Mouse (Mus musculus): ENCODE data around the gene Gm20388. TPM values are rescaled to one million over a fixed set of nuclear protein-coding genes. Genes with fewer than 3 reads are reported as not detected.

Gm20388 gene
- polyA plus RNA-seq, 1 experiment from 2014 or later: not detected

DNA sequence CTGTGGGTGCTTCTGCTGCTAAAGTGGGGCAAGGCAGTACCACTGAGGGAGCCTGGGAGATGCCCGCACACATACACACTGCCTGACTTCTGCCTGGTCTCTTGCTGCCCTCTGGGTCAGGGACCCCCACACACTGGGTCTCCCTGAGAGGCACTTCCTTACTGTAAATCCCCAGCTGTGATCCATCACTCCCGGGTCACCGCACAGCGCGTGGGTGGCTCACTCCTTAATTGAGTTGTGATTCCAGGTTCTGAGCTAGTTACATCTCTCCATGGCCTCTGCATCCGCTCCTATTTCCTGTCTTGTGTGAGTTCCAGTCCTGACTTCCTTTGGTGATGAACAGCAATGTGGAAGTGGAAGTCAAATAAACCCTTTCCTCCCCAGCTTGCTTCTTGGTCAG is 3420.1 kb downstream of the Gm20388 start:
- H3K27me3 ChIP-seq (replicated peaks; ENCODE audit: control insufficient read depth, insufficient read depth, low read length): peaks cover 5% of the 10 kb centered on the region; the same call in 1 of the 2 replicates
- no peaks in the 10 kb centered on the region for H3K4me1 ChIP-seq (replicated peaks; ENCODE audit: control insufficient read depth, insufficient read depth, low read length)
- WGBS: 76% methylated on average over 6 of the region's 6 CpGs
- H3K4me3 ChIP-seq (ENCODE audit: low read depth, low read length): no peak overlapping the region
- ATAC-seq: no peak
- H3K36me3 ChIP-seq (ENCODE audit: control insufficient read depth, insufficient read depth): no peaks in the 10 kb centered on the region
- no peak overlapping the region for H3K9ac ChIP-seq (ENCODE audit: low read depth, low read length)
- no peaks in the 10 kb centered on the region for H3K9me3 ChIP-seq (ENCODE audit: control insufficient read depth)
- H3K4me2 ChIP-seq (replicated peaks; ENCODE audit: low read depth): no peak overlapping the region
- H3K27ac ChIP-seq (ENCODE audit: low read depth, low read length): no peak overlapping the region
- no peak for TF ChIP-seq CTCF (IDR thresholded peaks at IDR 0.05; ENCODE audit: low read depth)

DNA sequence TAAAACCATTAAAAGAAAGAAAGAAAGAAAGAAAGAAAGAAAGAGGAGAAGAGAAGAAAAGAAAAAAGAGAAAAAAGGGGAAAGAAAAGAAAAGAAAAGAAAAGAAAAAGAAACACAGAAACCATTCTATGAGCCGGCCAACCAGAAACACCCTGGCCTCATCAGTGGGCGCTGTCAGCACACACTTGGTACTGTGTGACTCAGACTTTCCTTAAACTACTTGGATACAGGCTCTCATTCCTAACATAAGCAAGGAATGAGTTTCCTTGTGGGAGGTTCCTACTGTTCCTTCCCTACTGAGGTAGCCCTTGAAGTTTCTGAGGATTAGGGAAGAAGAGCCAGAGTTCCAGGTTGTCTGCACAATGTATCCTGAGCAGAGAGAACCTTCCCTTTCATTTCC is 3420.7 kb downstream of the Gm20388 start:
- H3K4me2 ChIP-seq (replicated peaks; ENCODE audit: low read depth): no peak overlapping the region
- no peak for TF ChIP-seq CTCF (IDR thresholded peaks at IDR 0.05; ENCODE audit: low read depth)
- ATAC-seq: no peak
- peaks cover 5% of the 10 kb centered on the region; the same call in 1 of the 2 replicates for H3K27me3 ChIP-seq (replicated peaks; ENCODE audit: control insufficient read depth, insufficient read depth, low read length)
- no peak overlapping the region for H3K9ac ChIP-seq (ENCODE audit: low read depth, low read length)
- H3K9me3 ChIP-seq (ENCODE audit: control insufficient read depth): no peaks in the 10 kb centered on the region
- no peak overlapping the region for H3K4me3 ChIP-seq (ENCODE audit: low read depth, low read length)
- no peaks in the 10 kb centered on the region for H3K36me3 ChIP-seq (ENCODE audit: control insufficient read depth, insufficient read depth)
- 58% methylated on average over 2 of the region's 2 CpGs for WGBS
- H3K27ac ChIP-seq (ENCODE audit: low read depth, low read length): no peak overlapping the region
- H3K4me1 ChIP-seq (replicated peaks; ENCODE audit: control insufficient read depth, insufficient read depth, low read length): no peaks in the 10 kb centered on the region

- Histone ChIP-seq H3K4me3 (ENCODE audit: low read depth, low read length) (peak overlapping the region; percentile 52; the same call in 1 of the 2 replicates), H3K27me3 (replicated peaks; ENCODE audit: control insufficient read depth, insufficient read depth, low read length) (peaks cover 5% of the 10 kb centered on the region; the same call in 1 of the 2 replicates), H3K9me3 (ENCODE audit: control insufficient read depth) (no peaks in the 10 kb centered on the region), H3K36me3 (ENCODE audit: control insufficient read depth, insufficient read depth) (no peaks in the 10 kb centered on the region), H3K4me2 (replicated peaks; ENCODE audit: low read depth) (peak overlapping the region; percentile 86), H3K9ac (ENCODE audit: low read depth, low read length) (no peak overlapping the region), H3K27ac (ENCODE audit: low read depth, low read length) (no peak overlapping the region), H3K4me1 (replicated peaks; ENCODE audit: control insufficient read depth, insufficient read depth, low read length) (no peaks in the 10 kb centered on the region)
- no peak for TF ChIP-seq CTCF (IDR thresholded peaks at IDR 0.05; ENCODE audit: low read depth)
- 21% methylated on average over 8 of the region's 8 CpGs for WGBS
- ATAC-seq: no peak
Observed at GRCm38 (mm10) chr8:123331810-123332209, 3421.2 kb downstream of the Gm20388 start.

DNA sequence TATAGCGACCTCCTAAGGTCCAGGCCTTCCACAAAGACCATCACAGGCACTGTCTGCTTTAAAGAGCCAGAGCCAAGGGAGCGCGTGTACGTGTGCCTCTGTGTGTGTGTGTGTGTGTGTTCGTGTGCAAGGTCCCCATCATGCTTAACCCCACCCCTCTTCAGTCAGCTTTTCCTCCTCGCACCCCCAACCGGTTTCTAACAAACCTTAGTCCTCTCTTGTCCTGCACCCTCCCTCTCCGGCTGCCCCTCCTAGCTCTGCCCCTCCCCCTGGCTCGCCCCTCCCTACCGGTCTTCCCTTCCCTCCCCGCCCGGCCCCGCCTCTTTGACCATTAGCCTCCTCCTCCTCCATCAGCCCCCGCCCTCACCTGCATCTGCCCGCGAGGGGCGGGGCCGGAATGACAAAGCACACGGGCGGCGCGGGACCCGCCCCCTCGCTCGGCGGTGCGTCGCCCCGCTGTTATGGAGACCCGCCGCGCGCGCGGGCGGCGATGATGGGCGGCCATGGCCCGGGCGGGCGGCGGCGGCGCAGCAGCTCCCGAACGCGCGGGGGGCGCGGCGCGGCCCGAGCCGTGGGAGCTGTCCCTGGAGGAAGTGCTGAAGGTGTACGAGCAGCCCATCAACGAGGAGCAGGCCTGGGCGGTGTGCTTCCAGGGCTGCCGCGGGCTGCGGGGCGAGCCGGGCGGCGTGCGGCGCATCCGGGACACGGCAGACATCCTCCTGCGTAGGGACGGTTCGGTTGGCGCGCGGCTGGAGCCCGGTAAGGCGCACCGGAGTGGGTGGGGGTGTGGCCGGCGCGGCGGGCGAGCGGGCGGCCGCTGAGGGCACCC is 3421.8 kb downstream of the Gm20388 start, which contains the start of gene Spire2:
TSS of gene Spire2 (plus strand) at position 452 of the 829 bp plus-strand sequence.
- ATAC-seq: peak; percentile 76
- under 1% methylated on average over 57 of the region's 85 CpGs for WGBS
- Histone ChIP-seq H3K4me2 (replicated peaks; ENCODE audit: low read depth) (peak within 1 kb of the TSS; percentile 86), H3K4me1 (replicated peaks; ENCODE audit: control insufficient read depth, insufficient read depth, low read length) (no peaks in the 10 kb centered on the region), H3K9ac (ENCODE audit: low read depth, low read length) (0 out of 2 replicates have a peak within 1 kb of the TSS, but pooled peaks have one; percentile 7), H3K36me3 (ENCODE audit: control insufficient read depth, insufficient read depth) (no peaks in the 10 kb centered on the region), H3K27ac (ENCODE audit: low read depth, low read length) (no peak within 1 kb of the TSS), H3K27me3 (replicated peaks; ENCODE audit: control insufficient read depth, insufficient read depth, low read length) (peaks cover 5% of the 10 kb centered on the region; the same call in 1 of the 2 replicates), H3K9me3 (ENCODE audit: control insufficient read depth) (no peaks in the 10 kb centered on the region), H3K4me3 (ENCODE audit: low read depth, low read length) (peak within 1 kb of the TSS; percentile 52)
- TF ChIP-seq CTCF (IDR thresholded peaks at IDR 0.05; ENCODE audit: low read depth): no peak

DNA sequence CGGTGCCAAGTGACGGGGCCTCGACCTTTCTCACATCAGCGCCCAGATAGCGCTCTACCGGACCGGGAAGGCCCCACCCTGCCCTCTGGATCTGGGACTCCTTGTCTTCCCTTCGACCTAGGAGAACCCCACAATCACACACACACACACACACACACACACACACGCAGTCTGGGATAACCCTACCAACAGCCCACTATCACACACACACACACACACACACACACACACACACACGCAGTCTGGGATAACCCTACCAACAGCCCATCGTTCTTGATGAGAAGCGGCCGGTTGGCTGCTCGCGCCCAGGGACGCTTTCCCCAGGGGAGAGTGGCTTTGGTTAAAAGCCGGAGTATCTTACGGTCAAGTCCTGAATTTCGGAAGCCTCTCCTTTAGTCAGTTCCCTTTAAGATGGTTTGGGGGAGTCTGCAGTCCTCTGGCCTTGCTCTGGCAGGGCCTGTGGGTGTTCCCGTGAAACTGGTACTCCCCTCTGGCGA is 3422.5 kb downstream of the Gm20388 start:
- peak overlapping the region; percentile 52 for H3K4me3 ChIP-seq (ENCODE audit: low read depth, low read length)
- TF ChIP-seq CTCF (IDR thresholded peaks at IDR 0.05; ENCODE audit: low read depth): no peak
- H3K9ac ChIP-seq (ENCODE audit: low read depth, low read length): no peak overlapping the region
- peak overlapping the region; percentile 86 for H3K4me2 ChIP-seq (replicated peaks; ENCODE audit: low read depth)
- peaks cover 5% of the 10 kb centered on the region; the same call in 1 of the 2 replicates for H3K27me3 ChIP-seq (replicated peaks; ENCODE audit: control insufficient read depth, insufficient read depth, low read length)
- no peaks in the 10 kb centered on the region for H3K4me1 ChIP-seq (replicated peaks; ENCODE audit: control insufficient read depth, insufficient read depth, low read length)
- no peak overlapping the region for H3K27ac ChIP-seq (ENCODE audit: low read depth, low read length)
- H3K9me3 ChIP-seq (ENCODE audit: control insufficient read depth): no peaks in the 10 kb centered on the region
- no peak; the same call in 1 of the 2 replicates for ATAC-seq
- no peaks in the 10 kb centered on the region for H3K36me3 ChIP-seq (ENCODE audit: control insufficient read depth, insufficient read depth)
- 15% methylated on average over 20 of the region's 21 CpGs for WGBS

- no peaks in the 10 kb centered on the region for H3K9me3 ChIP-seq (ENCODE audit: control insufficient read depth)
- no peak overlapping the region for H3K9ac ChIP-seq (ENCODE audit: low read depth, low read length)
- TF ChIP-seq CTCF (IDR thresholded peaks at IDR 0.05; ENCODE audit: low read depth): no peak
- 16% methylated on average over 7 of the region's 7 CpGs for WGBS
- peaks cover 5% of the 10 kb centered on the region; the same call in 1 of the 2 replicates for H3K27me3 ChIP-seq (replicated peaks; ENCODE audit: control insufficient read depth, insufficient read depth, low read length)
- ATAC-seq: no peak
- H3K36me3 ChIP-seq (ENCODE audit: control insufficient read depth, insufficient read depth): no peaks in the 10 kb centered on the region
- no peaks in the 10 kb centered on the region for H3K4me1 ChIP-seq (replicated peaks; ENCODE audit: control insufficient read depth, insufficient read depth, low read length)
- H3K4me2 ChIP-seq (replicated peaks; ENCODE audit: low read depth): peak overlapping the region; percentile 86; the same call in 1 of the 2 replicates
- no peak overlapping the region for H3K4me3 ChIP-seq (ENCODE audit: low read depth, low read length)
- H3K27ac ChIP-seq (ENCODE audit: low read depth, low read length): no peak overlapping the region
Observed at GRCm38 (mm10) chr8:123333864-123334263, 3423.2 kb downstream of the Gm20388 start.
